Mouse (Mus musculus): Measurements from ENCODE around the gene Nup107. TPM values are rescaled to one million over a fixed set of nuclear protein-coding genes. Genes with fewer than 3 reads are reported as not detected.
"Not testable (repeated sequence)": the region's sequence is repeated elsewhere in the genome, so short reads cannot be mapped to it uniquely, and the experiment has no call there.

The Nup107 gene
- polyA plus RNA-seq, 1 experiment from 2014 or later, result 104 TPM

DNA sequence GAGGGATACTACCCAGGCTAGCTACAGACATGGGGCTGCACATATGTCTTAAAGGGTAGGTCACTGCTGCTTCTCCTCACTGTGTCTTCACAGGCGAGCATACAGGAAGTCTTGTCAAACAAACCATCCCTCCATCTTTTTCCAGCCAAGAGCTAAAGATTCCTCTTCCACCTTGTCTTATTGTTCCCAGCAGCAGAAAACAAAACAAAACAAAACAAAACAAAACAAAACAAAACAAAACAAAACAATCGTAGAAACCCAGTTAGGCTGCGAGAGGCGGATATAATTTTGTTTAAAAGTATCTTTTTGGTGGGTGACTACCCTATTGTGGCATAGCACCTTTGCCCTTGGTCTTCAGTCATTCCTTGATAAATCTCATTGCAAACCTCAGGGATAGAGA, 49.9 kb downstream of the Nup107 start:
- no peak for ATAC-seq (replicated peaks; ENCODE audit: low FRiP score)
- Histone ChIP-seq H3K4me3 (ENCODE audit: low read depth, low read length) (no peak overlapping the region), H3K27ac (ENCODE audit: low read depth, low read length) (no peak overlapping the region), H3K27me3 (ENCODE audit: control insufficient read depth, insufficient read depth, low read length) (no peaks in the 10 kb centered on the region), H3K4me2 (ENCODE audit: low read depth, low read length, severe bottlenecking) (no peak overlapping the region), H3K9ac (ENCODE audit: low read length) (no peak overlapping the region), H3K36me3 (ENCODE audit: control insufficient read depth, insufficient read depth, low read length) (no peaks in the 10 kb centered on the region; the same call in 1 of the 2 replicates), H3K4me1 (replicated peaks; ENCODE audit: control insufficient read depth, insufficient read depth, low read length) (no peaks in the 10 kb centered on the region; the same call in 1 of the 2 replicates), H3K9me3 (ENCODE audit: control insufficient read depth, low read length) (no peaks in the 10 kb centered on the region)
- WGBS, result 96% methylated on average over 4 of the region's 4 CpGs
- no peak for DNase-seq (ENCODE audit: low spot score)

DNA sequence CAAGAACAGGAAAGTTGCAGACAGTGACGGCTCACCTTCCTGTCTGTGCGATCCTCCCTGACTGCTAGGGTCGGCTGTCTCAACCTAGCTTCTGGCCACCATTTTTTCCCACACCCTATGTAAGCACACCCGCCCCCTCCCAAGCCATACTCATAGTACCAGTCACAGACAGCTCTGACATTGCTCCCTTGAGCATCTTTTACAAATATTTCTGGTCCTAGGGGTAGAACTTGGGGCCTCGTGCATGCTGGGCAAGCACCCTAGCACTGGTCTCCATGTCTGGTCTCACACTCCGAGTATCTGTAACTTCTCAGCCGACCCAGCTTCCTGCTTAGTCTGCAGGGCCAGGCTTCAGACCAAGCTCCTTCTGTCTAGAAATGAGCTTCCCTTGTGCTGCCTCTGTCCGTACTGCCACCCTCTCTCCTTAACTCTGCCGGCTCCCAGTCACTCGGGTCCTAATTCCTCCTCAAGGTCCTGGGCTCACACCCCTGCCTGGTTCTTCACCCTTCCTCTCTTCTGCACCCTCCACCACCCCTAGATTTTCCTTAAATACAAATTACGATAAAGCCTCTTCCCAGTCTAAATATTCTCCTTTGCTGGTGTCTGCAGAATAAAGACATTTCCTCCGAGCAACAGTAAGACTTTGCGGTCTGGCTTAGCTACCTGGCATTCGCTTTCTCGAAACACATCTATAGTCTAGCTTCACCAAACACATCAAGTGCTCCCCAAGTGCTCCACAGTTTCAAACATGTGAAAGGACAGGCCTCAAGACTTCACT, 50.6 kb downstream of the Nup107 start:
- H3K4me2 ChIP-seq (ENCODE audit: low read depth, low read length, severe bottlenecking), result no peak overlapping the region
- H3K27ac ChIP-seq (ENCODE audit: low read depth, low read length), result no peak overlapping the region
- ATAC-seq (replicated peaks; ENCODE audit: low FRiP score) (no peak), DNase-seq (ENCODE audit: low spot score) (no peak)
- no peaks in the 10 kb centered on the region; the same call in 1 of the 2 replicates for H3K4me1 ChIP-seq (replicated peaks; ENCODE audit: control insufficient read depth, insufficient read depth, low read length)
- 88% methylated on average over 15 of the region's 15 CpGs for WGBS
- H3K9ac ChIP-seq (ENCODE audit: low read length), result no peak overlapping the region
- no peaks in the 10 kb centered on the region for H3K9me3 ChIP-seq (ENCODE audit: control insufficient read depth, low read length)
- H3K27me3 ChIP-seq (ENCODE audit: control insufficient read depth, insufficient read depth, low read length), result no peaks in the 10 kb centered on the region
- H3K36me3 ChIP-seq (ENCODE audit: control insufficient read depth, insufficient read depth, low read length), result no peaks in the 10 kb centered on the region; the same call in 1 of the 2 replicates
- H3K4me3 ChIP-seq (ENCODE audit: low read depth, low read length), result no peak overlapping the region

DNA sequence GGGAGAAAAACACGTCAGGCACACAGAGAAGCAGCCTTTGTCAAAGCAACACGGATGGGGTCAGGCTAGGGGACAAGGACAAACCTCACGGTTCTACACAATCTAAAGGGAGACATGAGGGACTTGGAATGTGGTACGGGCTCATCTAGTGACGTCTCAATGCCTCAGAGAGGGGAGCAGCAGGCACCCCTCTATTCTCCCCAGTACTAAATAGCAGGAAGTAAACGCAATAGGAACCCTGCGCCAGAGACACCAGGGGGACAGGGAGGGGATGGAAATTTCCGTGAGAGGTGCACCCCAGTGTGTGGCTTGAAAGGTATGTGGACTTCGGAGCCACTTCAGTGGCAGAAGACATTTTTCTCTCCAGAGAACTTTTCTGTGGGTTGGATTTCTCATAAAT, 51.6 kb downstream of the Nup107 start:
- Histone ChIP-seq H3K9ac (ENCODE audit: low read length) (no peak overlapping the region), H3K27me3 (ENCODE audit: control insufficient read depth, insufficient read depth, low read length) (no peaks in the 10 kb centered on the region), H3K27ac (ENCODE audit: low read depth, low read length) (no peak overlapping the region), H3K4me1 (replicated peaks; ENCODE audit: control insufficient read depth, insufficient read depth, low read length) (no peaks in the 10 kb centered on the region; the same call in 1 of the 2 replicates), H3K4me2 (ENCODE audit: low read depth, low read length, severe bottlenecking) (no peak overlapping the region), H3K36me3 (ENCODE audit: control insufficient read depth, insufficient read depth, low read length) (no peaks in the 10 kb centered on the region; the same call in 1 of the 2 replicates), H3K4me3 (ENCODE audit: low read depth, low read length) (no peak overlapping the region), H3K9me3 (ENCODE audit: control insufficient read depth, low read length) (no peaks in the 10 kb centered on the region)
- 93% methylated on average over 9 of the region's 9 CpGs for WGBS
- DNase-seq (ENCODE audit: low spot score) (no peak), ATAC-seq (replicated peaks; ENCODE audit: low FRiP score) (no peak)

DNA sequence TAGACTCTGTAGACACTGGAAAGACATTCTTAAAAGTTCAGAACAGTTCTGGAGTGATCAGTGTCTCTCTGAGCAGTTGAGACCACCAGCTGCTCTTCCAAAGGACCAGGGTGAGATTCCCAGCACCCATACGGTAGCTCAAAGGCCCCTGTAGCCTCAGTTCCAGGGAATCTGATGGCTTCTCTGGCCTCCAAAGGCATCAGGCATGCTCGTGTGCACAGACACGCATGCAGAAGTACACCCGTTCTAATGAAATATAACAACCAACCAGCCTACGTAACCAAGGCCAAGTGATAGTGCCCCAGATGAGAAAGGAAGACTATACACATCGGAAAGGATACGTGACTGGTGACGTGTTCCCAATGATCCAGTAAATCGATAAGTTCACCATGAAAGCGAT, 52.3 kb downstream of the Nup107 start:
- Histone ChIP-seq H3K4me1 (replicated peaks; ENCODE audit: control insufficient read depth, insufficient read depth, low read length) (no peaks in the 10 kb centered on the region; the same call in 1 of the 2 replicates), H3K27ac (ENCODE audit: low read depth, low read length) (no peak overlapping the region), H3K36me3 (ENCODE audit: control insufficient read depth, insufficient read depth, low read length) (no peaks in the 10 kb centered on the region; the same call in 1 of the 2 replicates), H3K4me3 (ENCODE audit: low read depth, low read length) (no peak overlapping the region), H3K9ac (ENCODE audit: low read length) (no peak overlapping the region), H3K9me3 (ENCODE audit: control insufficient read depth, low read length) (no peaks in the 10 kb centered on the region), H3K4me2 (ENCODE audit: low read depth, low read length, severe bottlenecking) (no peak overlapping the region), H3K27me3 (ENCODE audit: control insufficient read depth, insufficient read depth, low read length) (no peaks in the 10 kb centered on the region)
- WGBS, result 93% methylated on average over 10 of the region's 10 CpGs
- DNase-seq (ENCODE audit: low spot score), result no peak
- ATAC-seq (replicated peaks; ENCODE audit: low FRiP score), result no peak

DNA sequence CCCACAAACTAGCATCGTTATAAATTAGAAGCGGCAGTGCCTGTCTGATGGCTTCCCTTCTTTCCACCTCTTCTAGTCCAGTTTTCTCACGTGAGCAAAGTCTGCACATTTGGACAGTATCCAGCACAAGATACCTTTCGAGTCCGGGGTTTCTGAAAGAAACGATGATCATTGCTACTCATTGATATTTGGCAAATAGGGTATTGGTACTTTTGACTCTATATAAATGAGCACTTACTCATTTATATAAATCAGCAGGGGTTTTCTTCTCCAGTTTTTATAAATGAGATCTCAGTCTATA, 52.9 kb downstream of the Nup107 start:
- Histone ChIP-seq H3K4me2 (ENCODE audit: low read depth, low read length, severe bottlenecking) (no peak overlapping the region), H3K27me3 (ENCODE audit: control insufficient read depth, insufficient read depth, low read length) (no peaks in the 10 kb centered on the region), H3K4me1 (replicated peaks; ENCODE audit: control insufficient read depth, insufficient read depth, low read length) (no peaks in the 10 kb centered on the region; the same call in 1 of the 2 replicates), H3K9me3 (ENCODE audit: control insufficient read depth, low read length) (no peaks in the 10 kb centered on the region), H3K4me3 (ENCODE audit: low read depth, low read length) (no peak overlapping the region), H3K9ac (ENCODE audit: low read length) (no peak overlapping the region), H3K36me3 (ENCODE audit: control insufficient read depth, insufficient read depth, low read length) (no peaks in the 10 kb centered on the region; the same call in 1 of the 2 replicates), H3K27ac (ENCODE audit: low read depth, low read length) (no peak overlapping the region)
- 95% methylated on average over 6 of the region's 6 CpGs for WGBS
- DNase-seq (ENCODE audit: low spot score) (no peak), ATAC-seq (replicated peaks; ENCODE audit: low FRiP score) (no peak)

DNA sequence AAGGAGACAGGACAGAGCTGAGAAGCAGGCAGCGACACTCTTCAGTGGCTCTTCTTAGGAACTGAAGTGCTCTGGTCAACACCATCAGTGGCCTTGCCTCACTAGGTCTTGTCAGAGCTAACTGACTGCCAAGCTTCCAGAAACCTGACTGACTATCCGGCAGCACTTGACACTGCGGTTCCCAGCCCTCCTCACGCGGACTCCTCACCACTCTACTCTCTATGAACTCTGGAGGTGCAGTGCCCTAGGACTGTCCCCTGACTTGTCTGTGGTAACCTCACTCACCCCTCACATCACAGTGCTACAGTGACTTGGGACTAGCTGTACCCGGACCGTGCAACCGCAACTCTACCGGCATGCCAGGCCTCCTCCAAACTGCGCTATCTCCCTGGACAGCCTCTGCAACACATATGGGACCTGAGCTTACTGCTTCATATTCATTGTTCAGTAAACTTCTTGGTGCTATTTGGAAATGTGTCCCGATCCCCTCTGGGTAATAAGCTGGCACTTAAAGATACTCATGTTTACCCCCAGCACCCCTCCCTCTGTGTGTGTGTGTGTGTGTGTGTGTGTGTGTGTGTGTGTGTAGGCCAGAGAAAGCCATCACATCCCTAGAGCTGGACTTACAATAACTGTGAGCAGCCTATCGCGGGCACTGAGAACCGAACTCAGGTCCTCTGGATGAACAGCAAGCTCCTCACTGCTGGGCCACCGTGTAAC, 53.4 kb downstream of the Nup107 start:
- Histone ChIP-seq H3K36me3 (ENCODE audit: control insufficient read depth, insufficient read depth, low read length) (no peaks in the 10 kb centered on the region; the same call in 1 of the 2 replicates), H3K4me2 (ENCODE audit: low read depth, low read length, severe bottlenecking) (no peak overlapping the region)
- WGBS, result 90% methylated on average over 15 of the region's 15 CpGs

DNA sequence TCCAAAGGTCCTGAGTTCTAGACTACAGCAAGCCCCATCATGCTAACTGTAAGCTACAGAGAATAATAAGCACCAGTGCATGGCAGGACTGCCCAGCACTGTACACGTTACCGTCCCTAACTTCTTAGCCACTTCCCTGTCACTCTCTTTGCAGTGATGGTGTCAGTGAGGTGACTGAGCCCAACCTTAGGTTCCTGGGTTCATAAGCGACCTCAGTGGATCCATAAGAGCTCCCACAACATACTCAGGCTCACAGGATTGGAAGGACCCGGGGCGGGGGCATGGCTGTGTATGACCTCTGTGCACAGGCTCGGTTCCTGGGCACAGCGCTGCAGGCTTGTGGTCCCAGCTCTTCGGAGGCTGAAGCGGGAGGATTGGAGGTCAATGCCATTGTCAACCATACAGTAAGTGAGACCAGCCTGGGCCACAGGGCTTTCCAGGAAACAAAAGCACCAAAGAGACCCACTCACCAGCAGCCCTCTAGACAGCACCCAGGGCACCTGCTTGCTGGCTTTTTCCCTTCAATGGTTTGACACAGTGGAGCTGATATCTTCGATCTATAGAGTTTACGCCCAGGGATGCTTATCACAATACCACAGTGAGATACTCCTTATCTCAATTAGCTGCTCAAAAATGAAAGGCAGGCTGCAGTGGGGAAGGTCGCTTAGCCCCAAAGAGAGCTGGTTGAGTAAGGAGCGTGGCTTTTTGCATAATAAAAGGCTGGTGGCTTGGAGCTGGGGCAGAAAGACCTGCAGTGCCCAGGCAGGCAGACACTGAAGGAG, 54.2 kb downstream of the Nup107 start:
- Histone ChIP-seq H3K9me3 (ENCODE audit: control insufficient read depth, low read length) (no peaks in the 10 kb centered on the region), H3K36me3 (ENCODE audit: control insufficient read depth, insufficient read depth, low read length) (no peaks in the 10 kb centered on the region; the same call in 1 of the 2 replicates), H3K4me2 (ENCODE audit: low read depth, low read length, severe bottlenecking) (no peak overlapping the region), H3K27ac (ENCODE audit: low read depth, low read length) (no peak overlapping the region), H3K4me3 (ENCODE audit: low read depth, low read length) (no peak overlapping the region), H3K27me3 (ENCODE audit: control insufficient read depth, insufficient read depth, low read length) (no peaks in the 10 kb centered on the region), H3K9ac (ENCODE audit: low read length) (no peak overlapping the region), H3K4me1 (replicated peaks; ENCODE audit: control insufficient read depth, insufficient read depth, low read length) (no peaks in the 10 kb centered on the region)
- 81% methylated on average over 13 of the region's 13 CpGs for WGBS
- DNase-seq (ENCODE audit: low spot score), result no peak
- no peak for ATAC-seq (replicated peaks; ENCODE audit: low FRiP score)

More for the DNA sequence above, 53.4 kb downstream of the Nup107 start:
- H3K9ac ChIP-seq (ENCODE audit: low read length), result no peak overlapping the region
- H3K4me3 ChIP-seq (ENCODE audit: low read depth, low read length), result no peak overlapping the region
- ATAC-seq (replicated peaks; ENCODE audit: low FRiP score) (no peak), DNase-seq (ENCODE audit: low spot score) (no peak)
- no peaks in the 10 kb centered on the region for H3K9me3 ChIP-seq (ENCODE audit: control insufficient read depth, low read length)
- H3K4me1 ChIP-seq (replicated peaks; ENCODE audit: control insufficient read depth, insufficient read depth, low read length), result no peaks in the 10 kb centered on the region; the same call in 1 of the 2 replicates
- H3K27ac ChIP-seq (ENCODE audit: low read depth, low read length), result no peak overlapping the region
- H3K27me3 ChIP-seq (ENCODE audit: control insufficient read depth, insufficient read depth, low read length), result no peaks in the 10 kb centered on the region

DNA sequence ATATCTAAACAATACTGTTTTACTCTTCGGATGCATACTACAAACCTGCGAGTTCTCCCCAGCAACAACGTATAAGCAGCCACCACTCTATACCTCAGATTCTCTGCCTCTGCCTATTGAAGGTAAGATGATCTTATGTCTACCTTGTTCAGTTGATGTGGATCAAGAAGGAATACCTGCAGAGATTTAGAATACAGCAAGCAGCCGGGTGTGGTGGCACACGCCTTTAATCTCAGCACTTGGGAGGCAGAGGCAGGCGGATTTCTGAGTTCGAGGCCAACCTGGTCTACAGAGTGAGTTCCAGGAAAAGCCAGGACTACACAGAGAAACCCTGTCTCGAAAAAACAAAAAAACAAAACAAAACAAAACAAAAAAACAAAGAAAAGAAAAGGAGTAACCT, 55.0 kb downstream of the Nup107 start:
- H3K36me3 ChIP-seq (ENCODE audit: control insufficient read depth, insufficient read depth, low read length); H3K9me3 ChIP-seq (ENCODE audit: control insufficient read depth, low read length); H3K27me3 ChIP-seq (ENCODE audit: control insufficient read depth, insufficient read depth, low read length); DNase-seq (ENCODE audit: low spot score); H3K4me3 ChIP-seq (ENCODE audit: low read depth, low read length); H3K9ac ChIP-seq (ENCODE audit: low read length); H3K4me1 ChIP-seq (replicated peaks; ENCODE audit: control insufficient read depth, insufficient read depth, low read length); H3K4me2 ChIP-seq (ENCODE audit: low read depth, low read length, severe bottlenecking); ATAC-seq (replicated peaks; ENCODE audit: low FRiP score); H3K27ac ChIP-seq (ENCODE audit: low read depth, low read length): not testable (repeated sequence)
- WGBS, result 94% methylated on average over 8 of the region's 8 CpGs

Data from forebrain, embryonic 11.5 days (tissue).